Mouse (Mus musculus): Measurements from ENCODE around the gene Clasrp. TPM values are rescaled to one million over a fixed set of nuclear protein-coding genes. Genes with fewer than 3 reads are reported as not detected.

Gene Clasrp
- total RNA-seq, 1 experiment = 52.7 TPM

DNA sequence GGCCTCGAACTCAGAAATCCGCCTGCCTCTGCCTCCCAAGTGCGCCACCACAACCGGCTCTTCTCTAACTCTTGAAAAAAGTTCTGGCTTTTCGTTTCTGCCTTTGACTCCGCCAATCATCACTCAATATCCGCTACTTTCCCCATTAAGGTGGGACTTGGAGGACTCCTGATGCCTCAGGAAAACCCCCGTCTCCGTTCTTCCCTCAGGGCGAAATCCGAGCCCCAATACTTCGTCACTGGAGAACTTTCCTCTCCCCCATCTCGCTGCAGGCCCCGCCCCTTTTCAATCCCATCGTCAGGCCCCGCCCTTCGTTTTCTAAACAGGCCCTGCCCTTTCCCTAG is 23.9 kb upstream of the Clasrp start:
- no peak for TF ChIP-seq MAFK (IDR thresholded peaks at IDR 0.05; ENCODE audit: insufficient read depth, low read depth, low read length)
- no peak for TF ChIP-seq ZC3H11A (IDR thresholded peaks at IDR 0.05; ENCODE audit: borderline replicate concordance, low read depth, low read length)
- TF ChIP-seq ZNF384 (IDR thresholded peaks at IDR 0.05; ENCODE audit: low read depth, low read length) = no peak
- no peak for TF ChIP-seq HCFC1 (IDR thresholded peaks at IDR 0.05; ENCODE audit: borderline replicate concordance, insufficient read depth, low read length)
- no peak for TF ChIP-seq CHD2 (IDR thresholded peaks at IDR 0.05; ENCODE audit: low read depth, low read length)

DNA sequence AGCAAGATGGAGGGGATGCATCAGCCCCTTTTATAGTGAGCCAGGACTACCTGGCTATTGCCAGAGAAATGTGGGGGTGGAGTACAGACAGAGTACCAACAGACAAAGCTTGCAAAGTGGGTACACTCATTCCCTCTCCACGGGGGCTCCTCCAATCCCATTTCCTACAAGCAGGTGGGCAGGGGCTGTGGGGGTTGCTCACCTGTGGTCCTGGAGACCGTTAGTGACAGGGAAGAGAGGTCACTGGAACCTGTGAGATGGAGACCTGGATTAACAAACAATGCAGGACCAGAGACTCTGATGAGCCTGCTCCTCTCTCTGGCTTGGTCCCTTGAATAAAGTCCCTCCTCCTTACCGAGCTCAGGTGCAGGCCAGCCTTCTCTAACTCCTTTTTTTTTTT is 23.4 kb upstream of the Clasrp start:
- Histone ChIP-seq H3K36me3 (ENCODE audit: control insufficient read depth, insufficient read depth, low read length, poor library complexity, severe bottlenecking) (no peaks in the 10 kb centered on the region), H3K4me1 (ENCODE audit: control insufficient read depth in 2 of 2, insufficient read depth in 2 of 2, low read length in 2 of 2, poor library complexity in 1 of 2) (peaks cover 2 to 9% of the 10 kb centered on the region in 2 experiments; a peak in 2 of 4 replicates), H3K4me3 (ENCODE audit: insufficient read depth in 1 of 2, low read depth in 1 of 2, low read length in 2 of 2, poor library complexity in 1 of 2, severe bottlenecking in 1 of 2) (peak overlapping the region; percentile 52 to 74), H3K9ac (ENCODE audit: insufficient read depth, low read depth, low read length, poor library complexity, severe bottlenecking) (no peak overlapping the region; the same call in 1 of the 2 replicates), H3K27ac (ENCODE audit: insufficient read depth, low read depth, low read length, poor library complexity, severe bottlenecking) (peak overlapping the region; percentile 22; the same call in 1 of the 2 replicates), H3K9me3 (ENCODE audit: control insufficient read depth, insufficient read depth, low read depth, low read length) (no peaks in the 10 kb centered on the region)
- in situ Hi-C loops (cut with MboI; ENCODE audit: low sequenced_read_pairs in 2 of 2, unreplicated experiment in 2 of 2) = no loop called here
- TF ChIP-seq HCFC1 (IDR thresholded peaks at IDR 0.05; ENCODE audit: borderline replicate concordance, insufficient read depth, low read length) (no peak), CHD2 (IDR thresholded peaks at IDR 0.05; ENCODE audit: low read depth, low read length) (no peak), ZNF384 (IDR thresholded peaks at IDR 0.05; ENCODE audit: low read depth, low read length) (no peak), ZC3H11A (IDR thresholded peaks at IDR 0.05; ENCODE audit: borderline replicate concordance, low read depth, low read length) (no peak), MAFK (IDR thresholded peaks at IDR 0.05; ENCODE audit: insufficient read depth, low read depth, low read length) (no peak)
- no peak for DNase-seq (ENCODE audit: low read depth, low spot score)

More for the DNA sequence above, 23.9 kb upstream of the Clasrp start:
- in situ Hi-C loops (cut with MboI; ENCODE audit: low sequenced_read_pairs in 2 of 2, unreplicated experiment in 2 of 2) = no loop called here
- Histone ChIP-seq H3K9ac (ENCODE audit: insufficient read depth, low read depth, low read length, poor library complexity, severe bottlenecking) (peak overlapping the region; percentile 23; the same call in 1 of the 2 replicates), H3K36me3 (ENCODE audit: control insufficient read depth, insufficient read depth, low read length, poor library complexity, severe bottlenecking) (peaks cover 2% of the 10 kb centered on the region), H3K4me1 (ENCODE audit: control insufficient read depth in 2 of 2, insufficient read depth in 2 of 2, low read length in 2 of 2, poor library complexity in 1 of 2) (peaks cover 2 to 8% of the 10 kb centered on the region in 2 experiments; a peak in 2 of 4 replicates), H3K4me3 (ENCODE audit: insufficient read depth in 1 of 2, low read depth in 1 of 2, low read length in 2 of 2, poor library complexity in 1 of 2, severe bottlenecking in 1 of 2) (peak overlapping the region; percentile 52 to 74), H3K27ac (ENCODE audit: insufficient read depth, low read depth, low read length, poor library complexity, severe bottlenecking) (peak overlapping the region; percentile 22; the same call in 1 of the 2 replicates), H3K9me3 (ENCODE audit: control insufficient read depth, insufficient read depth, low read depth, low read length) (no peaks in the 10 kb centered on the region)
- no peak for DNase-seq (ENCODE audit: low read depth, low spot score)

DNA sequence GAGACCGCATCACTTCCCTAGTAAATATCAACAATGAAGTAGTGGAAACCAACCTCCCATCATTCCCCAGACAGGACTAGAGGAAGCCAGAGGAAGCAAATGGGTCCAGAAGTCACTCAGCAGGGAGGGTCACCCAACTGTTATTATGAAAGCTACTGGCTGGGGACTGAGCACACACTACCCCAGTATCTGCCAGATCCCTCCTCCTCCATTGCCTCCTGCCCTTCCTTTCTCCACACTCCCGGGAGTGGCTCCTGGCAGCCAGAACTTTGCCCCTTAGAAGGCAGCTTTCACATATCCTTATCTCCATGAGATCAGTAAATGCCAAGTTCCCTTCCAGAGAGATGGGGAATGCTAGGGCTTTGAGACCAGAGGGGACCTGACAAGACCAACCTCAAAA is 19.1 kb upstream of the Clasrp start:
- Histone ChIP-seq H3K4me1 (ENCODE audit: control insufficient read depth in 2 of 2, insufficient read depth in 2 of 2, low read length in 2 of 2, poor library complexity in 1 of 2) (peaks cover 2 to 13% of the 10 kb centered on the region in 2 experiments; a peak in 2 of 4 replicates), H3K27ac (ENCODE audit: insufficient read depth, low read depth, low read length, poor library complexity, severe bottlenecking) (no peak overlapping the region), H3K4me3 (ENCODE audit: insufficient read depth in 1 of 2, low read depth in 1 of 2, low read length in 2 of 2, poor library complexity in 1 of 2, severe bottlenecking in 1 of 2) (no peak overlapping the region), H3K9ac (ENCODE audit: insufficient read depth, low read depth, low read length, poor library complexity, severe bottlenecking) (no peak overlapping the region), H3K9me3 (ENCODE audit: control insufficient read depth, insufficient read depth, low read depth, low read length) (no peaks in the 10 kb centered on the region), H3K36me3 (ENCODE audit: control insufficient read depth, insufficient read depth, low read length, poor library complexity, severe bottlenecking) (no peaks in the 10 kb centered on the region)
- TF ChIP-seq CHD2 (IDR thresholded peaks at IDR 0.05; ENCODE audit: low read depth, low read length) (no peak), HCFC1 (IDR thresholded peaks at IDR 0.05; ENCODE audit: borderline replicate concordance, insufficient read depth, low read length) (no peak), ZC3H11A (IDR thresholded peaks at IDR 0.05; ENCODE audit: borderline replicate concordance, low read depth, low read length) (no peak), MAFK (IDR thresholded peaks at IDR 0.05; ENCODE audit: insufficient read depth, low read depth, low read length) (no peak), ZNF384 (IDR thresholded peaks at IDR 0.05; ENCODE audit: low read depth, low read length) (no peak)
- no peak for DNase-seq (ENCODE audit: low read depth, low spot score)
- in situ Hi-C loops (cut with MboI; ENCODE audit: low sequenced_read_pairs in 2 of 2, unreplicated experiment in 2 of 2) = no loop called here

DNA sequence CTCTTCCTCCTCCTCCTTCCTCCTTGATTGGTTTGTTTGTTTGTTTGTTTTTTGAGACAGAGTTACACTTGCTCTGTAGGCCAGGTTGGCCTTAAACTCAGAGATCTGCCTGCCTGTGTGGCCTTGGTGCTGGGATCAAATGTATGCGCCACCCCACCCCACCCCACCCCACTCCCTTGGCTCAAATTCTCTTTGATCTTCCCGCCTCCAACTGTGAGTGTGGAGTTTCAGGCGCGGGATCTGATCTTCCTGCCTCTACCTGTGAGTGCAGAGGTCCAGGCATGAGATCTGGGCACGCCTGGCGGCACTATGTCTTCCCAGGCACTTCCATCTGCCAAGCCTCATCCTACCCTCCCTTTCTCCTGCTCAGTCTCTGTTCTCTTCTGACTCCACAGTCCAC is 18.0 kb upstream of the Clasrp start:
- no peak for TF ChIP-seq MAFK (IDR thresholded peaks at IDR 0.05; ENCODE audit: insufficient read depth, low read depth, low read length)
- no peaks in the 10 kb centered on the region for H3K9me3 ChIP-seq (ENCODE audit: control insufficient read depth, insufficient read depth, low read depth, low read length)
- H3K4me1 ChIP-seq (ENCODE audit: control insufficient read depth in 2 of 2, insufficient read depth in 2 of 2, low read length in 2 of 2, poor library complexity in 1 of 2) = peaks cover 2 to 13% of the 10 kb centered on the region in 2 experiments; a peak in 2 of 4 replicates
- in situ Hi-C loops (cut with MboI; ENCODE audit: low sequenced_read_pairs in 2 of 2, unreplicated experiment in 2 of 2) = no loop called here
- H3K9ac ChIP-seq (ENCODE audit: insufficient read depth, low read depth, low read length, poor library complexity, severe bottlenecking) = no peak overlapping the region
- no peak overlapping the region for H3K27ac ChIP-seq (ENCODE audit: insufficient read depth, low read depth, low read length, poor library complexity, severe bottlenecking)
- H3K4me3 ChIP-seq (ENCODE audit: insufficient read depth in 1 of 2, low read depth in 1 of 2, low read length in 2 of 2, poor library complexity in 1 of 2, severe bottlenecking in 1 of 2) = no peak overlapping the region
- no peaks in the 10 kb centered on the region for H3K36me3 ChIP-seq (ENCODE audit: control insufficient read depth, insufficient read depth, low read length, poor library complexity, severe bottlenecking)
- DNase-seq (ENCODE audit: low read depth, low spot score) = no peak

DNA sequence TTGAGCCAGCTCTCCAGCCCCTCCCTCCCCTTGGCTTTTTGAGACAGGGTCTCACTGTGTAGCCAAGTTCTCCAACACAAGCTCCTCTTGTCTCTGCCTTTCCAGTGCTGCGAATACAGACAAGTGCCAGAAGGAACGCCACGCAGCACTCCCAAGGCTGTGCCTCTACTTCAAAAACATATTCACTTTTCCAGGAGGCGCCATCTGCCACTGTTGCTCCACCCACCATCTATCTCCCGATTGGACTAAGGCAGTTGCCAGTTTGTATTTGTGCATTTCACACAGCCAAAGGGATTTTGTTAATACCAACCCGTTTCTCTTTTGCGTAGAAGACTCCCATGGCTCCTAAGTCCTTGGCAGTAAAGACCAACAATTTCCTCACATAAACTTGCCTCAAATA is 16.5 kb upstream of the Clasrp start:
- no peak overlapping the region for H3K27ac ChIP-seq (ENCODE audit: insufficient read depth, low read depth, low read length, poor library complexity, severe bottlenecking)
- H3K4me1 ChIP-seq (ENCODE audit: control insufficient read depth in 2 of 2, insufficient read depth in 2 of 2, low read length in 2 of 2, poor library complexity in 1 of 2) = peaks cover 2 to 11% of the 10 kb centered on the region in 2 experiments; a peak in 2 of 4 replicates
- no peak for DNase-seq (ENCODE audit: low read depth, low spot score)
- in situ Hi-C loops (cut with MboI; ENCODE audit: low sequenced_read_pairs in 2 of 2, unreplicated experiment in 2 of 2) = no loop called here
- H3K36me3 ChIP-seq (ENCODE audit: control insufficient read depth, insufficient read depth, low read length, poor library complexity, severe bottlenecking) = no peaks in the 10 kb centered on the region
- H3K9me3 ChIP-seq (ENCODE audit: control insufficient read depth, insufficient read depth, low read depth, low read length) = no peaks in the 10 kb centered on the region
- H3K4me3 ChIP-seq (ENCODE audit: insufficient read depth in 1 of 2, low read depth in 1 of 2, low read length in 2 of 2, poor library complexity in 1 of 2, severe bottlenecking in 1 of 2) = no peak overlapping the region
- TF ChIP-seq MAFK (IDR thresholded peaks at IDR 0.05; ENCODE audit: insufficient read depth, low read depth, low read length) (no peak), CHD2 (IDR thresholded peaks at IDR 0.05; ENCODE audit: low read depth, low read length) (no peak), ZC3H11A (IDR thresholded peaks at IDR 0.05; ENCODE audit: borderline replicate concordance, low read depth, low read length) (no peak), HCFC1 (IDR thresholded peaks at IDR 0.05; ENCODE audit: borderline replicate concordance, insufficient read depth, low read length) (no peak), ZNF384 (IDR thresholded peaks at IDR 0.05; ENCODE audit: low read depth, low read length) (no peak)
- H3K9ac ChIP-seq (ENCODE audit: insufficient read depth, low read depth, low read length, poor library complexity, severe bottlenecking) = no peak overlapping the region

Measured in ES-E14 (cell line).